Mouse (Mus musculus) stomach, postnatal 0 days (tissue): ENCODE results near the gene Astl. TPM values are rescaled to one million over a fixed set of nuclear protein-coding genes. Genes with fewer than 3 reads are reported as not detected.

ENCODE experiments used
- ATAC-seq: fragments of 200-750 bp; cut with Nextera tagmentation; 2 replicates; pipeline ENCODE4 v1.8.0; 2017; ENCODE audit not compliant: low FRiP score, low TSS enrichment
- DNase-seq: peaks from one replicate; pipeline ENCODE4 v3.0.0-alpha.2; 2016; ENCODE audit warnings: low spot score
- H3K27ac ChIP-seq: fragments of 300-500 bp; sonication (generic); replicated peaks from 2 replicates; pipeline ENCODE4 v1.5.1; 2014; ENCODE audit warnings: mild to moderate bottlenecking, control low read depth
- H3K27me3 ChIP-seq: fragments of 300-500 bp; sonication (generic); 2 replicates; pipeline ENCODE4 v1.6.1; 2014; ENCODE audit warnings: low read length; ENCODE audit not compliant: control insufficient read depth, insufficient read depth
- H3K36me3 ChIP-seq: fragments of 300-500 bp; sonication (generic); 2 replicates; pipeline ENCODE4 v1.6.1; 2014; ENCODE audit warnings: low read length, mixed read lengths; ENCODE audit not compliant: control insufficient read depth, insufficient read depth
- H3K4me1 ChIP-seq: fragments of 300-500 bp; sonication (generic); replicated peaks from 2 replicates; pipeline ENCODE4 v1.6.1; 2014; ENCODE audit warnings: antibody characterized with exemption; ENCODE audit not compliant: control insufficient read depth, insufficient read depth
- H3K4me2 ChIP-seq: fragments of 300-500 bp; sonication (generic); replicated peaks from 2 replicates; pipeline ENCODE4 v1.6.1; 2014; ENCODE audit warnings: low read depth, mild to moderate bottlenecking, control low read depth, moderate library complexity
- H3K4me3 ChIP-seq: fragments of 300-500 bp; sonication (generic); 2 replicates; pipeline ENCODE4 v1.5.1; 2014; ENCODE audit warnings: low read depth, low read length, control low read depth
- H3K9ac ChIP-seq: fragments of 300-500 bp; sonication (generic); 2 replicates; pipeline ENCODE4 v1.6.1; 2014; ENCODE audit warnings: mild to moderate bottlenecking, low read length, control low read depth, mixed read lengths
- H3K9me3 ChIP-seq: fragments of 300-500 bp; sonication (generic); 2 replicates; pipeline ENCODE4 v1.6.1; 2016; ENCODE audit warnings: low read length; ENCODE audit not compliant: control insufficient read depth
- CTCF ChIP-seq: IDR thresholded peaks from 2 replicates; pipeline ENCODE4 v1.5.1; 2016; ENCODE audit warnings: antibody characterized with exemption, low read depth, mild to moderate bottlenecking, moderate library complexity
- EP300 ChIP-seq: optimal IDR thresholded peaks from 2 replicates; pipeline ENCODE3; 2016; ENCODE audit warnings: antibody characterized with exemption
- WGBS: fragments of 180-500 bp; shearing (Covaris S2); extraction: QIAGEN DNeasy Blood & Tissue Kit; methylation state at CpG from one replicate; pipeline ENCODE4 v1.1.7; 2014; 5-methylcytosine and 5-hydroxymethylcytosine counted together
- polyA plus RNA-seq: library from polyadenylated mRNA; unstranded; fragments of >200 nt; fragmentation: Nextera tagmentation; extraction: Ambion mirVana; gene quantifications from 2 replicates; pipeline ENCODE4 v1.2.1, GENCODE M21; 2015

Gene Astl
- polyA plus RNA-seq, 1 experiment from 2014 or later = not detected

GRCm38 (mm10) chr2:127377942-127378610, 39.6 kb downstream of the Astl start:
- no peaks in the 10 kb centered on the region for H3K4me1 ChIP-seq
- H3K9me3 ChIP-seq = no peaks in the 10 kb centered on the region
- no peak overlapping the region for H3K4me2 ChIP-seq
- no peak overlapping the region for H3K27ac ChIP-seq
- TF ChIP-seq EP300 (no peak), CTCF (no peak)
- ATAC-seq (no peak), DNase-seq (no peak)
- H3K9ac ChIP-seq = no peak overlapping the region
- 64% methylated on average over 7 of the region's 7 CpGs for WGBS
- H3K4me3 ChIP-seq = no peak overlapping the region
- no peaks in the 10 kb centered on the region for H3K36me3 ChIP-seq
- no peaks in the 10 kb centered on the region for H3K27me3 ChIP-seq

GRCm38 (mm10) chr2:127378611-127378990, 40.2 kb downstream of the Astl start:
- Histone ChIP-seq H3K4me3 (no peak overlapping the region), H3K4me1 (no peaks in the 10 kb centered on the region), H3K4me2 (no peak overlapping the region), H3K27ac (no peak overlapping the region), H3K9me3 (no peaks in the 10 kb centered on the region), H3K27me3 (no peaks in the 10 kb centered on the region), H3K9ac (no peak overlapping the region), H3K36me3 (no peaks in the 10 kb centered on the region)
- 46% methylated on average over 7 of the region's 7 CpGs for WGBS
- ATAC-seq (no peak), DNase-seq (no peak)
- no peak for TF ChIP-seq EP300
- TF ChIP-seq CTCF = no peak

- H3K9me3 ChIP-seq = no peaks in the 10 kb centered on the region
- H3K27ac ChIP-seq = no peak overlapping the region
- ATAC-seq (no peak), DNase-seq (no peak)
- H3K4me1 ChIP-seq = no peaks in the 10 kb centered on the region
- H3K4me3 ChIP-seq = no peak overlapping the region
- no peak for TF ChIP-seq CTCF
- no peak for TF ChIP-seq EP300
- no peak overlapping the region for H3K9ac ChIP-seq
- no peaks in the 10 kb centered on the region for H3K36me3 ChIP-seq
- H3K27me3 ChIP-seq = no peaks in the 10 kb centered on the region
- 62% methylated on average over 3 of the region's 3 CpGs for WGBS
- H3K4me2 ChIP-seq = no peak overlapping the region
Measured at GRCm38 (mm10) chr2:127379250-127379649, 40.8 kb downstream of the Astl start.

DNA sequence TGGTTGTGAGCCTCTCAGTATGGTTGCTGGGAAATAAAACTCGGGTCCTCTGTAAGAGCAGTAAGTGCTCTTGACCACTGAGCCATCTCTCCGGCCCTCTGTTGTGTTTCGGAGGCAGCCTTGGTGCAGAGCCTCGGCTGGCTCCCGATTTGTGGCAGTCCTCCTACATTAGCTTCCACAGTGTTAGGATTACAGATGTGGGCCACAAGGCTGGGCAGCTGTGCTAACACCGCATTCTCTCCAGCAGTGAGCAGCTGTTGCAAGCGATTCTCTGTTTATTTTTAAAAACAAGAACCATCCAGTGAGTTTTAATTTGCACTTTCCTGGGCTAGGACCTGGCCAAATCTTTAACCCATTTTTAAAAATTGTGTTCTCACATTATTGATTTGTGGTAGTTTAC, 45.4 kb downstream of the Astl start:
- 53% methylated on average over 7 of the region's 7 CpGs for WGBS
- H3K9ac ChIP-seq = no peak overlapping the region
- H3K4me2 ChIP-seq = no peak overlapping the region
- TF ChIP-seq CTCF = no peak
- no peak for TF ChIP-seq EP300
- no peaks in the 10 kb centered on the region for H3K9me3 ChIP-seq
- H3K27me3 ChIP-seq = no peaks in the 10 kb centered on the region
- ATAC-seq (no peak), DNase-seq (no peak)
- H3K4me1 ChIP-seq = no peaks in the 10 kb centered on the region
- H3K4me3 ChIP-seq = no peak overlapping the region
- H3K36me3 ChIP-seq = no peaks in the 10 kb centered on the region
- no peak overlapping the region for H3K27ac ChIP-seq

DNA sequence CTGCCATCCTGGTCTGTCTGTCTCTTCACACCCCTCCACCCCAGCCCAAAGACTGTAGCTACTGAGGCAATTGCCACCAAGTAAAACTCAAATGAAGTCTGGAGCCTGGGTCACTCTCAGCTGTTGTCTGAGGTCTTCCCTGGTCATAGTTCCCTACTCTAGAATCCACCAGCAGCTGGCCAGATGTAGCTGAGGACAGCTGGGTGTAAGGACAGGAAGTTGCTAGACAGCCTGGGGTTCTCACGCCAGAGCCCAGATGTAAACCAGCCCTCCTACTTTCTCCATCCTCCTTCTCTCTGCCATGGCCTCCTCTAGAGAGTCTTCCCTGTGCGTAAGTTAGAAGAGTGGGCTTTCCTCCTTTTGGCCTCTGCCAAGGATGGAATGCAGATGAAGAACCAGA, 49.1 kb downstream of the Astl start:
- WGBS = 50% methylated on average over 2 of the region's 2 CpGs
- no peak for ATAC-seq
- Histone ChIP-seq H3K4me1 (no peaks in the 10 kb centered on the region), H3K9me3 (no peaks in the 10 kb centered on the region), H3K4me3 (no peak overlapping the region), H3K9ac (no peak overlapping the region; the same call in 1 of the 2 replicates), H3K4me2 (no peak overlapping the region), H3K27me3 (no peaks in the 10 kb centered on the region), H3K36me3 (no peaks in the 10 kb centered on the region), H3K27ac (no peak overlapping the region)
- TF ChIP-seq CTCF (no peak), EP300 (no peak)
- no peak for DNase-seq

GRCm38 (mm10) chr2:127390352-127390751, 51.9 kb downstream of the Astl start:
- Histone ChIP-seq H3K9me3 (no peaks in the 10 kb centered on the region), H3K27ac (no peak overlapping the region), H3K4me1 (no peaks in the 10 kb centered on the region), H3K4me2 (no peak overlapping the region), H3K9ac (no peak overlapping the region), H3K4me3 (no peak overlapping the region), H3K36me3 (no peaks in the 10 kb centered on the region), H3K27me3 (no peaks in the 10 kb centered on the region)
- no peak for ATAC-seq
- WGBS = 56% methylated on average over 3 of the region's 3 CpGs
- no peak for DNase-seq
- no peak for TF ChIP-seq CTCF
- no peak for TF ChIP-seq EP300
